8 mouse cellular contexts compared by ENCODE assay signal in the genomic region with DNA sequence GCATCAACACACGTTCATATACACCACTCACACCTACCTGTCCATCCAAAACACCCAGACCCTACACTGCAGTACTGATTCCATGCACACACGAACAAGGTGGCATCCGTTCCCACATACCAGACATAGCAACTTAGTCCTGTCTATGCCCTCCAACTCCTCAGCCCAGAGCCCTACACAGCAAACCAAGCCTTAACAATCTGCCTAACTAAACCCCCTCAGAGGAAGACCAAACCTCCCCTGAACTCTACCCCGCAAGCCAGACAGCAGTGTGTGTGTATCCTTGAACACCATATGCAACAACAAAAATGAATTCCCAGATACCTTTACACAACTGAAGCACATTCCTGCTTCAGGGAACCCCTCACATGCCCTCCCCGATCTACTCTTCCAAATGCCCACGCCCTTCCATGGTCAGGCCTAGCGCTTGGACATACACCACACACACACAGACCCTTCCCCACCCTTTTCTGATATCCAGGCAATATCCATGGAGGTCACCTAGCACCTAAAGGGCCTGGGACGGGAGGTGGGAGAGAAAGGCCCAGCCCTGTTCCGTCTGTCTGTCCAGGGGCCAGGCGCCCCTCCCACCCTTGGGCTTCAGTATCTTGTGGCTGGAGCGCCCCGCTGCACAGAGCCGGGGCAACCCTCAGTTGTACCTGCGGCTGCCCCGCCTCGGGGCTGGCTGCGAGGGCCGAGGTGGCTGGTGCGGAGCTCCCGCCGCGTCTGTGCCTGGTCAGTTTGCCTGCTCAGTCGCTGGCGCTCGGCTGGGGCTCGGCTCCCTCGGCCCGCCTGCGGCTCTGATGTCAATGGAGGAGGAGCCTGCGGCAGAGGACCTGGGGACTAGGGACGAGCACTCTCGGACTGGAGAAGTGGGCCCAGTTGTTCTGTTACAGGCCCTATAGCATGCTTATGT. TPM values are rescaled to one million over a fixed set of nuclear protein-coding genes. Genes with fewer than 3 reads are reported as not detected.
A peak's percentile ranks its signal among the peaks of the same experiment; 100 is the strongest.
DNase-seq lines count a peak whose midpoint lies in the region; ATAC-seq and TF ChIP-seq lines count a peak whose summit lies in the region.

A gene (minus strand): TSS at position 808 of the 916 bp plus-strand sequence.

- peak; percentile 83 for ATAC-seq in hindbrain, embryonic 15.5 days (ENCODE audit: low FRiP score, low read depth)

- peaks cover 5% of the 10 kb centered on the region for H3K36me3 ChIP-seq in hindbrain, embryonic 15.5 days

- no peak for TF ChIP-seq CTCF in left cerebral cortex, adult 2 months (IDR thresholded peaks at IDR 0.05)

- WGBS in hindbrain, embryonic 15.5 days: 15% methylated on average over 32 of the region's 32 CpGs

- H3K27ac ChIP-seq in hindbrain, embryonic 15.5 days (replicated peaks): peak within 1 kb of the TSS; percentile 50
- peak within 1 kb of the TSS; percentile 96 for H3K27ac ChIP-seq in left cerebral cortex, adult 2 months

- peak within 1 kb of the TSS; percentile 86 for H3K9ac ChIP-seq in hindbrain, embryonic 15.5 days

- DNase-seq in adrenal gland, adult 2 months: peak; percentile 93
- DNase-seq in cerebellum, postnatal 4 days (ENCODE audit: low spot score in 2 of 2): peak; percentile 43 to 54
- peak; percentile 76 to 80 for DNase-seq in gastrocnemius, adult 8-10 months (ENCODE audit: low spot score in 2 of 2)
- DNase-seq in left cerebral cortex, adult 2 months (ENCODE audit: extremely low spot score in 1 of 2, low spot score in 2 of 2): peak; percentile 77 to 79
- DNase-seq in lung, postnatal 4 days: peak; percentile 87 to 88
- peak; percentile 21 for DNase-seq in retina, postnatal 7 days (ENCODE audit: low read depth, low spot score)
- peak; percentile 70 for DNase-seq in urinary bladder, postnatal 25 days (ENCODE audit: low spot score)

- peak within 1 kb of the TSS; percentile 79 for H3K4me2 ChIP-seq in hindbrain, embryonic 15.5 days

- no peaks in the 10 kb centered on the region for H3K9me3 ChIP-seq in hindbrain, embryonic 15.5 days

- peak within 1 kb of the TSS; percentile 63 for H3K4me3 ChIP-seq in hindbrain, embryonic 15.5 days
- H3K4me3 ChIP-seq in left cerebral cortex, adult 2 months: peak within 1 kb of the TSS; percentile 87

- intact Hi-C loops in left cerebral cortex, adult 2 months (cut with DNase I): loop anchor here (2.0 kb wide), 1 partner anchor 33 kb away; a partner anchor contains a TSS

- peaks cover 31% of the 10 kb centered on the region for H3K4me1 ChIP-seq in hindbrain, embryonic 15.5 days (replicated peaks)

- no peaks in the 10 kb centered on the region for H3K27me3 ChIP-seq in hindbrain, embryonic 15.5 days

RNA-seq across cellular contexts. Expression of the gene that starts here (rescaled TPM):
- 10 to 100 TPM; 49.0 to 58.3 TPM for total RNA-seq in adrenal gland, adult 2 months (2021)
- 56.7 and 69.9 TPM in 2 replicates for polyA plus RNA-seq in adrenal gland, adult 2 months (2012; rRNA removed)
- total RNA-seq in gastrocnemius, adult 8-10 months (2022): 10 to 100 TPM; 37.4 to 43.2 (median 40.5) TPM
- polyA plus RNA-seq in hindbrain, embryonic 15.5 days (2015; fragmentation: Nextera tagmentation; extraction: Ambion mirVana): 112 and 117 TPM in 2 replicates
- 100 to 1,000 TPM; 115 to 121 TPM for total RNA-seq in left cerebral cortex, adult 2 months (2021)

Comparison
In these comparisons a context has a peak if more than half of its experiments do, and no peak if none do; other contexts are left out.
1. Peak in every context shown above with its lines: DNase-seq, ATAC-seq, H3K4me3 ChIP-seq and H3K27ac ChIP-seq.
2. DNase-seq: peak in every context shown above with its lines; median percentile 93 in adrenal gland, adult 2 months; 88 in lung, postnatal 4 days; 78 in gastrocnemius, adult 8-10 months; 78 in left cerebral cortex, adult 2 months; 70 in urinary bladder, postnatal 25 days; 48 in cerebellum, postnatal 4 days; 21 in retina, postnatal 7 days.